Mouse (Mus musculus) lung, adult 2 months (tissue): ENCODE measurements at regions not wholly inside any gene's neighbourhood (a gene's known extent, or its start where the extent isn't known, plus 50 kb on each side); places are given as distances from the start of the nearest gene placed in this dataset.

Experiments used
- CTCF ChIP-seq: fragments of 200-500 bp; IDR thresholded peaks from 2 replicates; pipeline ENCODE4 v1.5.1; 2011; ENCODE audit warnings: mild to moderate bottlenecking, low read length, control low read depth; ENCODE audit not compliant: insufficient read depth
- POLR2A ChIP-seq: fragments of 200-500 bp; IDR thresholded peaks from 2 replicates; pipeline ENCODE4 v1.6.1; 2011; ENCODE audit warnings: low read depth, mild to moderate bottlenecking, control low read depth, low read length, borderline replicate concordance; ENCODE audit errors: extremely low read depth

- TF ChIP-seq CTCF (no peak), POLR2A (no peak)
Observed at GRCm38 (mm10) chr15:24720346-24720745, 693.2 kb downstream of the Basp1 start.
